Mouse (Mus musculus) ES-E14 (cell line): Measurements from ENCODE around the gene Capn5. TPM values are rescaled to one million over a fixed set of nuclear protein-coding genes. Genes with fewer than 3 reads are reported as not detected.

Experiments
- DNase-seq: peaks from one replicate; pipeline ENCODE4 v3.0.0-alpha.2; 2013; ENCODE audit warnings: low read depth, low spot score
- H3K27ac ChIP-seq: 2 replicates; pipeline ENCODE4 v1.5.1; 2012; ENCODE audit warnings: low read depth, mild to moderate bottlenecking, low read length, moderate library complexity, mixed read lengths; ENCODE audit not compliant: poor library complexity, insufficient read depth, severe bottlenecking
- H3K36me3 ChIP-seq: 2 replicates; pipeline ENCODE4 v1.6.1; 2012; ENCODE audit warnings: mild to moderate bottlenecking, low read length, moderate library complexity, mixed read lengths; ENCODE audit not compliant: control insufficient read depth, poor library complexity, insufficient read depth, severe bottlenecking
- H3K4me1 ChIP-seq, 2 experiments: fragments of 150-350 bp in 1 of 2; sonication (generic) in 1 of 2; 2 replicates each; pipeline ENCODE4 v1.6.1; 2012; ENCODE audit warnings: low read length in 2 of 2, mild to moderate bottlenecking in 1 of 2, mixed read lengths in 1 of 2; ENCODE audit not compliant: control insufficient read depth in 2 of 2, insufficient read depth in 2 of 2, poor library complexity in 1 of 2
- H3K4me3 ChIP-seq, 2 experiments: fragments of 150-350 bp in 1 of 2; sonication (generic) in 1 of 2; 2 replicates each; pipeline ENCODE4 v1.5.1; 2012; ENCODE audit warnings: low read length in 2 of 2, low read depth in 1 of 2, mild to moderate bottlenecking in 1 of 2, mixed read lengths in 1 of 2; ENCODE audit not compliant: insufficient read depth in 1 of 2, poor library complexity in 1 of 2, severe bottlenecking in 1 of 2
- H3K9ac ChIP-seq: 2 replicates; pipeline ENCODE4 v1.6.1; 2012; ENCODE audit warnings: low read depth, mild to moderate bottlenecking, low read length, mixed read lengths; ENCODE audit not compliant: poor library complexity, insufficient read depth, severe bottlenecking
- H3K9me3 ChIP-seq: fragments of 150-350 bp; sonication (generic); 2 replicates; pipeline ENCODE4 v1.6.1; 2012; ENCODE audit warnings: low read depth, mild to moderate bottlenecking, low read length; ENCODE audit not compliant: control insufficient read depth, insufficient read depth
- CHD2 ChIP-seq: IDR thresholded peaks from 2 replicates; pipeline ENCODE4 v1.6.1; 2014; ENCODE audit warnings: mild to moderate bottlenecking, low read depth, low read length, inconsistent platforms
- HCFC1 ChIP-seq: IDR thresholded peaks from 2 replicates; pipeline ENCODE4 v1.6.1; 2012; ENCODE audit warnings: low read length, inconsistent platforms, borderline replicate concordance; ENCODE audit not compliant: insufficient read depth
- MAFK ChIP-seq: IDR thresholded peaks from 2 replicates; pipeline ENCODE4 v1.6.1; 2014; ENCODE audit warnings: mild to moderate bottlenecking, low read depth, low read length, inconsistent platforms; ENCODE audit not compliant: insufficient read depth
- ZC3H11A ChIP-seq: IDR thresholded peaks from 2 replicates; pipeline ENCODE4 v1.6.1; 2012; ENCODE audit warnings: low read depth, mild to moderate bottlenecking, inconsistent platforms, low read length, borderline replicate concordance
- ZNF384 ChIP-seq: IDR thresholded peaks from 2 replicates; pipeline ENCODE4 v1.6.1; 2012; ENCODE audit warnings: low read depth, low read length, inconsistent platforms
- in situ Hi-C, 2 experiments: fragments of 600-800 bp; cut with MboI; formaldehyde crosslinking; loops; one replicate each; pipeline ENCODE4 v1.15.1; 2025; ENCODE audit warnings: low sequenced_read_pairs in 2 of 2, inconsistent platforms in 1 of 2; ENCODE audit not compliant: unreplicated experiment in 2 of 2
- total RNA-seq: library from RNA; depleted of rRNA; stranded (reverse); fragments of 300-350 nt; gene quantifications from 2 replicates; pipeline ENCODE4 v1.2.3, GENCODE M21; 2012

The Capn5 gene
- total RNA-seq, 1 experiment = 5.0 TPM

GRCm38 (mm10) chr7:98148721-98149407 is 29.2 kb downstream of the Capn5 start:
- Histone ChIP-seq H3K4me3 (no peak overlapping the region), H3K4me1 (peaks cover 0 to 18% of the 10 kb centered on the region in 2 experiments; a peak in 2 of 4 replicates), H3K27ac (no peak overlapping the region), H3K9ac (no peak overlapping the region), H3K9me3 (no peaks in the 10 kb centered on the region), H3K36me3 (peaks cover 5% of the 10 kb centered on the region; the same call in 1 of the 2 replicates)
- in situ Hi-C loops = no loop called here
- no peak for TF ChIP-seq HCFC1
- no peak for TF ChIP-seq MAFK
- TF ChIP-seq CHD2 = no peak
- TF ChIP-seq ZNF384 = no peak
- no peak for DNase-seq

GRCm38 (mm10) chr7:98147766-98148165 is 30.3 kb downstream of the Capn5 start:
- in situ Hi-C loops = no loop called here
- H3K9ac ChIP-seq = no peak overlapping the region
- no peak for TF ChIP-seq ZC3H11A
- TF ChIP-seq ZNF384 = no peak
- TF ChIP-seq HCFC1 = no peak
- no peak for TF ChIP-seq MAFK
- TF ChIP-seq CHD2 = no peak
- DNase-seq = no peak
- no peak overlapping the region for H3K27ac ChIP-seq
- H3K4me3 ChIP-seq = no peak overlapping the region
- H3K36me3 ChIP-seq = peaks cover 5% of the 10 kb centered on the region; the same call in 1 of the 2 replicates
- peaks cover 0 to 16% of the 10 kb centered on the region in 2 experiments; a peak in 2 of 4 replicates for H3K4me1 ChIP-seq
- no peaks in the 10 kb centered on the region for H3K9me3 ChIP-seq

- no peak overlapping the region for H3K9ac ChIP-seq
- no peak for TF ChIP-seq ZNF384
- no peak for TF ChIP-seq MAFK
- TF ChIP-seq ZC3H11A = no peak
- TF ChIP-seq CHD2 = no peak
- no peak for TF ChIP-seq HCFC1
- no peak overlapping the region for H3K27ac ChIP-seq
- no peak for DNase-seq
- peaks cover 3% of the 10 kb centered on the region; the same call in 1 of the 2 replicates for H3K36me3 ChIP-seq
- no peak overlapping the region for H3K4me3 ChIP-seq
- in situ Hi-C loops = no loop called here
- H3K9me3 ChIP-seq = no peaks in the 10 kb centered on the region
- H3K4me1 ChIP-seq = peaks cover 0 to 10% of the 10 kb centered on the region in 2 experiments; a peak in 1 of 4 replicates
These were observed 31.6 kb downstream of the Capn5 start for GRCm38 (mm10) chr7:98146447-98146845.

- TF ChIP-seq MAFK = no peak
- TF ChIP-seq CHD2 = no peak
- TF ChIP-seq ZC3H11A = no peak
- no peak for TF ChIP-seq ZNF384
- TF ChIP-seq HCFC1 = no peak
- Histone ChIP-seq H3K27ac (no peak overlapping the region), H3K9me3 (no peaks in the 10 kb centered on the region), H3K4me1 (peaks cover 0 to 12% of the 10 kb centered on the region in 2 experiments; a peak in 1 of 4 replicates), H3K4me3 (no peak overlapping the region), H3K9ac (no peak overlapping the region), H3K36me3 (peaks cover 3% of the 10 kb centered on the region; the same call in 1 of the 2 replicates)
- in situ Hi-C loops = no loop called here
- DNase-seq = no peak
These were observed 32.1 kb downstream of the Capn5 start for GRCm38 (mm10) chr7:98145842-98146446.
